Mouse (Mus musculus): ENCODE results near the gene Gins1. TPM values are rescaled to one million over a fixed set of nuclear protein-coding genes. Genes with fewer than 3 reads are reported as not detected.
"Not testable (repeated sequence)": the region's sequence is repeated elsewhere in the genome, so short reads cannot be mapped to it uniquely, and the experiment has no call there.

The Gins1 gene
- polyA plus RNA-seq, 1 experiment from 2014 or later = 40.0 TPM

DNA sequence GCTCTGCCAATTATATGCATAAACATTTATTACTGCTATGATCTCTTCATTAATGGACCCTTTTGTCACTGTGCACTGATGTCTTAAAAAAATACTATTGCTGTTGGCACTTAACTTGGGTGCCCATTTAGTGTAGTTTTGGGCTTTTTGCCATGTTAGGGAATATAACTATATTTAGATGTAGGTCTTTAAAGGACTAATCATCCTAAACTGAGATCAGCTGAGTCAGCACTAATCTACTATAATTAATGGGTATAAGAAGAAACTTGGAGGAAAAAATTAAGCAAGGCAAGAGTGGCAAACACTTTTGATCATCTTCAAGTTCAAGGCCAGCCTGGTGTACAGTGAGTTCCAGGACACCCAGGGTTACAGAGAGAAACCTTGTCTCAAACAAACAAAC is 18.9 kb upstream of the Gins1 start:
- no peak for ATAC-seq (ENCODE audit: low FRiP score, low read depth)
- Histone ChIP-seq H3K4me2 (replicated peaks) (no peak overlapping the region), H3K9me3 (no peaks in the 10 kb centered on the region), H3K9ac (no peak overlapping the region), H3K4me1 (no peaks in the 10 kb centered on the region), H3K36me3 (no peaks in the 10 kb centered on the region), H3K27me3 (replicated peaks) (no peaks in the 10 kb centered on the region), H3K4me3 (no peak overlapping the region), H3K27ac (no peak overlapping the region)

DNA sequence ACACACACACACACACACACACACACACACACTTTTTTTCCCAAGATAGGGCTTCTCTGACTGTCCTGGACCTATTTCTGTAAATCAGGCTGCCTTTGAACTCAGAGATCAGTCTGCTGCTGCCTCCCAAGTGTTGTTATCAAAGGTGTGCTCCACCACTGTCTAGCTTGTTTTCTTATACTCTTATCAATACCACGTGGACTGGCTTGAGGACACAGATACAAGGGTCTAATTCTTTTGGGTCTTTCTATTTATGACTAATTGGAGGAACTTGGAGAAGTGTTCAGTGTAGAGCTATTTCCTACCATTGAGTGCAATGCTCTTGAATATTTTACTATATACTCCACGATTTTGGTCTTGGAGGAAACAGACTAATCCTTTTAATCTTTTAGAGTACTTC is 17.8 kb upstream of the Gins1 start:
- Histone ChIP-seq H3K27me3 (replicated peaks) (no peaks in the 10 kb centered on the region), H3K4me1 (no peaks in the 10 kb centered on the region), H3K9ac (no peak overlapping the region), H3K4me2 (replicated peaks) (no peak overlapping the region), H3K27ac (no peak overlapping the region), H3K9me3 (no peaks in the 10 kb centered on the region), H3K4me3 (no peak overlapping the region), H3K36me3 (no peaks in the 10 kb centered on the region)
- no peak for ATAC-seq (ENCODE audit: low FRiP score, low read depth)
- 79% methylated on average over 2 of the region's 2 CpGs for WGBS

DNA sequence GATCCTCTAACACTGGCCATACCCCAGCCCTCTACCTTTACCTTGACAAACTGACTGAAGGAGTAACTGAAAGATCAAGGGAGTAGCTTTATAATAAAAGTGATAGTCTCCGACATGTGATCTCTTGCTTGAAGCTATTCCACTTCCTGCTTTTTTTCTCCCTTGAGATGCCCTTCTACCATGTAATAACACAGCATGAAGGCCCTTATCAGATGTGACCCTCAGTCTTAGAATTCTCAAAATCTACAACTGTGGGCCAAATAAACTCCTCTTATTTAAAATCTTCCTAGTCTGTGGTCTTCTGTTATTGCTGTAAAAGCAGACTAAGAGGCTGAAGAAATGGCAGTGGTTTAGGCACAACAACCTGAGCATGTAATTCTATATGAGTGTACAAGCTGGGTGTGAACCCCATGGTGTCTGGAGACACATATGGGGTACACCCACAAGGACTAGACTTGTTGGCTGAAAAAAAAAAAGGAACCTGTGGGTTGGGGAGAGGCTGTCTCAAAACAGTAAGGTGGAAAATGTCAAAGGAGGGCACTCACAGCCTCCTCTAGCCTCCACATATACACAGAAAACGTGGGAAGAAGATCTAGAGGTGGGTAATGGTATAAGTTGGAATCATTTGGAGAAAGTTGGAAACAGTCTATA is 10.5 kb upstream of the Gins1 start:
- no peaks in the 10 kb centered on the region for H3K27me3 ChIP-seq (replicated peaks)
- H3K36me3 ChIP-seq = no peaks in the 10 kb centered on the region
- no peak for ATAC-seq (ENCODE audit: low FRiP score, low read depth)
- H3K9me3 ChIP-seq = no peaks in the 10 kb centered on the region
- no peak overlapping the region for H3K27ac ChIP-seq
- H3K9ac ChIP-seq = no peak overlapping the region
- H3K4me3 ChIP-seq = no peak overlapping the region
- 82% methylated on average over 2 of the region's 2 CpGs for WGBS
- no peaks in the 10 kb centered on the region for H3K4me1 ChIP-seq
- H3K4me2 ChIP-seq (replicated peaks) = no peak overlapping the region

- Histone ChIP-seq H3K27me3 (replicated peaks) (no peaks in the 10 kb centered on the region), H3K4me3 (no peak overlapping the region), H3K4me2 (replicated peaks) (no peak overlapping the region), H3K36me3 (no peaks in the 10 kb centered on the region), H3K27ac (no peak overlapping the region), H3K9me3 (no peaks in the 10 kb centered on the region), H3K9ac (no peak overlapping the region), H3K4me1 (no peaks in the 10 kb centered on the region)
- no peak for ATAC-seq (ENCODE audit: low FRiP score, low read depth)
- WGBS = 82% methylated on average over 7 of the region's 7 CpGs
These were observed 9.4 kb upstream of the Gins1 start for GRCm38 (mm10) chr2:150895691-150896252.

DNA sequence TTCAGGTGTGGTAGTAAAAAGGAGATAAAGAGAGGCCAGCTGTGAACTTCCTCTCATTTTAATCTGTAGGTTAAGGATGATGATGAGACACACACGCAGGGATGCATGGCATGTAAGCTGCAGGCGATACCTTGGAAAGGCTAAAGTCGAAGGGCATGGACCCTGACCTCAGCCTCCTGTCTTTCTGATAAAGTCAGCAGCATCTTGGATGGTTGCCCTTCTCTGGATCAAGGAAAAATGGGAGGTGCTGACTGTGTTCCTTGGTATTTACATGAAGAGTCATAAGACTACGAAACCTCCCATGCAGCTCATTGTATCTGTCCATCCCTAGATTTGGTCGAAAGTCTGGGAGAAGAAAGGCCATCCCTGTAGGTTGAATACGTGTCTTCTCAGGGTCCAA is 4.9 kb upstream of the Gins1 start:
- Histone ChIP-seq H3K36me3 (no peaks in the 10 kb centered on the region), H3K4me1 (peaks cover 19% of the 10 kb centered on the region), H3K27me3 (replicated peaks) (no peaks in the 10 kb centered on the region), H3K9ac (no peak overlapping the region), H3K4me3 (no peak overlapping the region), H3K27ac (no peak overlapping the region), H3K9me3 (no peaks in the 10 kb centered on the region), H3K4me2 (replicated peaks) (no peak overlapping the region)
- ATAC-seq (ENCODE audit: low FRiP score, low read depth) = no peak
- WGBS = 90% methylated on average over 6 of the region's 6 CpGs

DNA sequence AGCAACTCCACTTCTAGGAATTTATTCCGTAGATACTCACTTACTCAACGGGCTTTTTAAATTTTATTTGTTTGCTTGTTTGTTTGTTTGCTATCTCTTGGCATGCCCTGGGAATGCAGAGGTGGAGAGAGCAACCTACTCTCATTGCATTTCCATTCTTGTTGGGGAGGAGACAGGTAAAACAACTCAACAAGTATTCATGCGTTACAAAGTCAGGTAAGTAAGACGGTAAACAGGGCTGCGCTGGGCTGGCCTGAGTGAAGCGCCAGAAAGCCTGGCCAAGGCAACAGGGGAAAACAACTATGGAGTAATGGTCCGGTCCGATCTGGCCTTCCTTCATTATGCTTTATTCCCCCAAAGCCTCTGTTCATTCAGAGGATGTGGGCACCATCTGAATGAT is 2.9 kb upstream of the Gins1 start:
- WGBS = 80% methylated on average over 8 of the region's 8 CpGs
- H3K4me1 ChIP-seq = peaks cover 19% of the 10 kb centered on the region
- H3K4me2 ChIP-seq (replicated peaks) = peak overlapping the region; percentile 89; the same call in 1 of the 2 replicates
- H3K9ac ChIP-seq = no peak overlapping the region
- no peaks in the 10 kb centered on the region for H3K27me3 ChIP-seq (replicated peaks)
- H3K4me3 ChIP-seq = no peak overlapping the region
- no peaks in the 10 kb centered on the region for H3K36me3 ChIP-seq
- H3K27ac ChIP-seq = no peak overlapping the region
- no peak for ATAC-seq (ENCODE audit: low FRiP score, low read depth)
- H3K9me3 ChIP-seq = no peaks in the 10 kb centered on the region

GRCm38 (mm10) chr2:150904272-150904935 is 796 bp upstream of the Gins1 start, which contains the start of gene Abhd12:
Abhd12 (minus strand) TSS chr2:150904741.
- Histone ChIP-seq H3K36me3 (no peaks in the 10 kb centered on the region), H3K4me1 (peaks cover 19% of the 10 kb centered on the region), H3K27ac (peak within 1 kb of the TSS; percentile 79), H3K9me3 (no peaks in the 10 kb centered on the region), H3K9ac (peak within 1 kb of the TSS; percentile 91), H3K4me3 (peak within 1 kb of the TSS; percentile 93), H3K27me3 (replicated peaks) (no peaks in the 10 kb centered on the region), H3K4me2 (replicated peaks) (peak within 1 kb of the TSS; percentile 89)
- WGBS = under 1% methylated on average over 72 of the region's 72 CpGs
- ATAC-seq (ENCODE audit: low FRiP score, low read depth) = peak; percentile 97

DNA sequence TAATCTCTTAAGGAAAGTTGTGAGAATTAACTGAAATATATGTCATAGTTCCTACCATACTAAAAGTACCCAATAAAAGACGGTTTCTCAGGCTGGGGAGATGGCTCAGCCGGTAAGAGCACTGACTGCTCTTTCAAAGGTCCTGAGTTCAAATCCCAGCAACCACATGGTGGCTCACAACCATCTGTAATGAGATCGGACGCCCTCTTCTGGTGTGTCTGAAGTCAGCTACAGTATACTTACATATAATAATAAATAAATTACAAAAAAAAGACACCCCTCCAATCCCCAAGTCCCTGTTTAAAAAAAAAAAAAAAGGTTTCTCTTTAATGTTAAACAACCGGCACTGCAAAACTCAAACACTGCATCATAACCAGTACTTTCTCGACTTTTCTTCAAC is 3.7 kb downstream of the Gins1 start:
- not testable (repeated sequence) for H3K36me3 ChIP-seq; H3K27ac ChIP-seq; ATAC-seq (ENCODE audit: low FRiP score, low read depth); H3K4me1 ChIP-seq; H3K9me3 ChIP-seq; H3K27me3 ChIP-seq (replicated peaks); H3K9ac ChIP-seq; H3K4me3 ChIP-seq
- WGBS = 53% methylated on average over 6 of the region's 6 CpGs
- H3K4me2 ChIP-seq (replicated peaks) = peak overlapping the region; percentile 61

DNA sequence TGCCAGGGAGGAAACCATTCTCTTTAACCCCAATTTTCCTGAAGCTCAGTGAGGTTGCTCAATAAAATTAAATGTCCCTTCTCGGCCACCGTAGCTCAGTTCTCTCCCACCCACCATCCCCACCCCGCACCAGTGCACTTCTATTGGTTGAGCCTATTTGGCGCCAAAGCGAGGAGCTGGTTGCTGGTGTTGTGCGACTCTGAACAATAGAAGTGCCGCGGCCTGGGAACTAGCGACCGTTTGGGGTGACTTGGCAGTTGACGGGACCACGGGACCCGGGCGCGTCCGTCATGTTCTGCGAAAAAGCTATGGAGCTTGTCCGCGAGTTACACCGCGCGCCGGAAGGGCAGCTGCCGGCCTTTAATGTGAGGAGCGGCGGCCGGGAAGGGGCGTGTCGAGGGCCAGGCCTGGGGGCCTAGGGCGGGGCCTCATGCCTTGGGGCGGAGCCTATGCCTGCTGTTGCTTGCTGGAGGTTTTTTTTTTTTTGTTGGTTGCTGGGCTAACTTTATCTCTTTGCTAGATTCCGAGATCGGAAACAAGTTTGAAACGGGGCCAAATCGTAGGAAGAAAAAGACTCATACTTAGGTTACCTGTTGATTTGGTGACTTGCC is 4.3 kb downstream of the Gins1 start:
- Histone ChIP-seq H3K4me1 (peaks cover 7% of the 10 kb centered on the region), H3K27me3 (replicated peaks) (no peaks in the 10 kb centered on the region), H3K9ac (peak overlapping the region; percentile 54), H3K27ac (0 out of 2 replicates have a peak overlapping the region, but pooled peaks have one; percentile 42), H3K9me3 (no peaks in the 10 kb centered on the region), H3K4me3 (peak overlapping the region; percentile 65), H3K36me3 (no peaks in the 10 kb centered on the region), H3K4me2 (replicated peaks) (peak overlapping the region; percentile 61)
- WGBS = under 1% methylated on average over 35 of the region's 35 CpGs
- peak; percentile 93 for ATAC-seq (ENCODE audit: low FRiP score, low read depth)

DNA sequence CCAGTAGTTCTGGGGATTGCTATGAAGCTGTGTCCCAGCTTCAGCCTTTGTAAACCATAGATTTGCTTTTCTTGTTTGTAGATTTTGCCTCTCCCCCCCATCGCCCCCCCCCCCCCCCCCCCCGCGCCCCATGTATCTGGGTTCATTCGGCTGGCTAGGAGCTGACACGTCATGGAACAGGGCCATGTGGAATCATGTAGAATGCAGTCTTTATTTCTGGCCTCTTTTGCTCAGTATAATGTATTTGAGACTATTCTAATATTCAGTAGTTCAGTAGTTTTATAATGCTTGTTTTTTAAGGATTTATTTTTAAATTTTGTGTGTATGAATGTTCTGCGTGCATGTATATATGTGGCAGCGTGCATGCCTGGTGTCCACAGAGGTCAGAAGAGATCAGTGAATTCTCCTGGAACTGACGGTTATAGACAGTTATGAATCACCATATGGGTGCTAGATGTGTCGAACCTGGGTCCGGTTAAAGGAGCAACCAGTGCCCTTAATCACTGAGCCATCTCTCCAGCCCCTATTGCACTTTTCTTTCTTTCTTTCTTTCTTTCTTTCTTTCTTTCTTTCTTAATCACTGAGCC is 5.2 kb downstream of the Gins1 start:
- peak overlapping the region; percentile 65 for H3K4me3 ChIP-seq
- 42% methylated on average over 9 of the region's 10 CpGs for WGBS
- no peaks in the 10 kb centered on the region for H3K9me3 ChIP-seq
- peaks cover 7% of the 10 kb centered on the region for H3K4me1 ChIP-seq
- no peak overlapping the region for H3K27ac ChIP-seq
- H3K27me3 ChIP-seq (replicated peaks) = no peaks in the 10 kb centered on the region
- H3K36me3 ChIP-seq = no peaks in the 10 kb centered on the region
- H3K4me2 ChIP-seq (replicated peaks) = peak overlapping the region; percentile 61
- ATAC-seq (ENCODE audit: low FRiP score, low read depth) = peak; percentile 11; the same call in 1 of the 2 replicates
- H3K9ac ChIP-seq = peak overlapping the region; percentile 54

DNA sequence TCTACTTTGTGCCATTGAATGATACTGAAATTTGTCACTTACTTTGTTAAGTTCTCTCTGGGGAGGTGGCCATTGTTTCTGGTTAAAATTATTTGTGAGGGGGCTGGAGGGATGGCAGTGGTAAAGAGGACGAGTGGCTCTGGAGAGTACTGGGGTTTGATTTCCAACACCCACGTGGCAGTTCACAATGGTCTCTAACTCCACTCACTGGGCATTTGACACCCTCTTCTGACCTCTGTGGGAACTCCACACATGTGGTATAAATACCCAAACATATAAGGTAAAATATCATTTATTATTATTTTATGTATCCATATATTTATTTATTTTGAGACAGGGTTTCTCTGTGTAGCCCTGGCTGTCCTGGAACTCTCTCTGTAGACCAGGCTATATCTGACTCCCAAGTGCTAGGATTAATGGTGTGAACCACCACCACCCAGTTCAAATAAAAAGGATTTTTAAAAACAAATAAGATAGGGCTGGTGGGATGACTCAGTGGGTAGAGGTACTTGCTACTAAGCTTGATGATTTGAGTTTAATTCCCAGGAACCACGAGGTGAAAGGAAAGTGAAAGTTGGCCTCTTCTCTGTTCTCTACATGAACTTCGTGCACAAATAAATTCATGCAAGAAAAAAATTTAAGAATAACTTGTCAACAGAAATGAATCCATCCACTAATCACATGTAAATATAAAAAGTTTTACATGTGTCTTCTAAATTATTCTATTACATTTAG is 9.7 kb downstream of the Gins1 start:
- H3K4me2 ChIP-seq (replicated peaks) = no peak overlapping the region
- H3K4me1 ChIP-seq = peaks cover 7% of the 10 kb centered on the region
- H3K9ac ChIP-seq = no peak overlapping the region
- no peak overlapping the region for H3K4me3 ChIP-seq
- ATAC-seq (ENCODE audit: low FRiP score, low read depth) = no peak
- no peaks in the 10 kb centered on the region for H3K27me3 ChIP-seq (replicated peaks)
- H3K9me3 ChIP-seq = no peaks in the 10 kb centered on the region
- WGBS = 78% methylated on average over 4 of the region's 4 CpGs
- peaks cover 16% of the 10 kb centered on the region for H3K36me3 ChIP-seq
- H3K27ac ChIP-seq = no peak overlapping the region

- Histone ChIP-seq H3K36me3 (peaks cover 16% of the 10 kb centered on the region), H3K27ac (no peak overlapping the region), H3K4me2 (replicated peaks) (no peak overlapping the region), H3K4me1 (no peaks in the 10 kb centered on the region), H3K27me3 (replicated peaks) (no peaks in the 10 kb centered on the region), H3K9ac (no peak overlapping the region), H3K9me3 (no peaks in the 10 kb centered on the region), H3K4me3 (no peak overlapping the region)
- WGBS = 94% methylated on average over 5 of the region's 5 CpGs
- ATAC-seq (ENCODE audit: low FRiP score, low read depth) = no peak
These were observed 10.6 kb downstream of the Gins1 start for GRCm38 (mm10) chr2:150915786-150916185.
